Mouse (Mus musculus): ENCODE data around the gene Pxdc1. TPM values are rescaled to one million over a fixed set of nuclear protein-coding genes. Genes with fewer than 3 reads are reported as not detected.
A peak's percentile ranks its signal among the peaks of the same experiment; 100 is the strongest.

Pxdc1 gene
- 7.8 and 9.4 TPM in 2 replicates for polyA plus RNA-seq (2014; fragmentation: Nextera tagmentation; extraction: Ambion mirVana)

- Histone ChIP-seq H3K27ac (ENCODE audit: low read depth, low read length) (peak within 1 kb of the TSS; percentile 78), H3K9ac (ENCODE audit: low read depth, low read length) (peak within 1 kb of the TSS; percentile 63), H3K36me3 (ENCODE audit: control insufficient read depth, insufficient read depth, low read length) (no peaks in the 10 kb centered on the region), H3K27me3 (ENCODE audit: control insufficient read depth, insufficient read depth, low read length) (peaks cover 24% of the 10 kb centered on the region), H3K4me2 (replicated peaks; ENCODE audit: low read depth, low read length) (peak within 1 kb of the TSS; percentile 92), H3K4me1 (ENCODE audit: control insufficient read depth, insufficient read depth, low read length) (0 out of 2 replicates have a peak, but pooled peaks cover 6% of the 10 kb centered on the region), H3K4me3 (ENCODE audit: low read length) (peak within 1 kb of the TSS; percentile 64), H3K9me3 (ENCODE audit: control insufficient read depth, low read length) (no peaks in the 10 kb centered on the region)
- 2% methylated on average over 9 of the region's 9 CpGs for WGBS
- ATAC-seq (ENCODE audit: low FRiP score, low TSS enrichment) = no peak; the same call in 1 of the 2 replicates
These were observed at the start of gene Pxdc1 for GRCm38 (mm10) chr13:34653391-34653790. Gene Pxdc1, minus strand, starts transcription at chr13:34653486.

- no peak overlapping the region for H3K9ac ChIP-seq (ENCODE audit: low read depth, low read length)
- no peak overlapping the region for H3K27ac ChIP-seq (ENCODE audit: low read depth, low read length)
- no peak overlapping the region for H3K4me3 ChIP-seq (ENCODE audit: low read length)
- H3K36me3 ChIP-seq (ENCODE audit: control insufficient read depth, insufficient read depth, low read length) = no peaks in the 10 kb centered on the region
- no peaks in the 10 kb centered on the region for H3K27me3 ChIP-seq (ENCODE audit: control insufficient read depth, insufficient read depth, low read length)
- ATAC-seq (ENCODE audit: low FRiP score, low TSS enrichment) = no peak
- 0 out of 2 replicates have a peak, but pooled peaks cover 4% of the 10 kb centered on the region for H3K4me1 ChIP-seq (ENCODE audit: control insufficient read depth, insufficient read depth, low read length)
- no peaks in the 10 kb centered on the region for H3K9me3 ChIP-seq (ENCODE audit: control insufficient read depth, low read length)
- no peak overlapping the region for H3K4me2 ChIP-seq (replicated peaks; ENCODE audit: low read depth, low read length)
- WGBS = 84% methylated on average over 1 of the region's 1 CpGs
These were observed 47.3 kb upstream of the Pxdc1 start for GRCm38 (mm10) chr13:34700630-34701029.

- no peak overlapping the region for H3K4me2 ChIP-seq (replicated peaks; ENCODE audit: low read depth, low read length)
- no peaks in the 10 kb centered on the region for H3K36me3 ChIP-seq (ENCODE audit: control insufficient read depth, insufficient read depth, low read length)
- WGBS = 65% methylated on average over 2 of the region's 2 CpGs
- H3K4me1 ChIP-seq (ENCODE audit: control insufficient read depth, insufficient read depth, low read length) = 0 out of 2 replicates have a peak, but pooled peaks cover 4% of the 10 kb centered on the region
- H3K9me3 ChIP-seq (ENCODE audit: control insufficient read depth, low read length) = no peaks in the 10 kb centered on the region
- no peak overlapping the region for H3K4me3 ChIP-seq (ENCODE audit: low read length)
- ATAC-seq (ENCODE audit: low FRiP score, low TSS enrichment) = no peak
- no peaks in the 10 kb centered on the region for H3K27me3 ChIP-seq (ENCODE audit: control insufficient read depth, insufficient read depth, low read length)
- no peak overlapping the region for H3K9ac ChIP-seq (ENCODE audit: low read depth, low read length)
- H3K27ac ChIP-seq (ENCODE audit: low read depth, low read length) = no peak overlapping the region
These were observed 46.8 kb upstream of the Pxdc1 start for GRCm38 (mm10) chr13:34700091-34700490.

GRCm38 (mm10) chr13:34696734-34697332 is 43.5 kb upstream of the Pxdc1 start:
- H3K9me3 ChIP-seq (ENCODE audit: control insufficient read depth, low read length) = no peaks in the 10 kb centered on the region
- no peak overlapping the region for H3K4me2 ChIP-seq (replicated peaks; ENCODE audit: low read depth, low read length)
- no peaks in the 10 kb centered on the region for H3K36me3 ChIP-seq (ENCODE audit: control insufficient read depth, insufficient read depth, low read length)
- 0 out of 2 replicates have a peak, but pooled peaks cover 4% of the 10 kb centered on the region for H3K4me1 ChIP-seq (ENCODE audit: control insufficient read depth, insufficient read depth, low read length)
- H3K27me3 ChIP-seq (ENCODE audit: control insufficient read depth, insufficient read depth, low read length) = no peaks in the 10 kb centered on the region
- H3K4me3 ChIP-seq (ENCODE audit: low read length) = no peak overlapping the region
- no peak for ATAC-seq (ENCODE audit: low FRiP score, low TSS enrichment)
- H3K27ac ChIP-seq (ENCODE audit: low read depth, low read length) = no peak overlapping the region
- WGBS = 84% methylated on average over 7 of the region's 7 CpGs
- H3K9ac ChIP-seq (ENCODE audit: low read depth, low read length) = no peak overlapping the region

GRCm38 (mm10) chr13:34693111-34693510 is 39.8 kb upstream of the Pxdc1 start:
- no peak for ATAC-seq (ENCODE audit: low FRiP score, low TSS enrichment)
- no peak overlapping the region for H3K27ac ChIP-seq (ENCODE audit: low read depth, low read length)
- 73% methylated on average over 6 of the region's 6 CpGs for WGBS
- 0 out of 2 replicates have a peak, but pooled peaks cover 4% of the 10 kb centered on the region for H3K4me1 ChIP-seq (ENCODE audit: control insufficient read depth, insufficient read depth, low read length)
- no peaks in the 10 kb centered on the region for H3K9me3 ChIP-seq (ENCODE audit: control insufficient read depth, low read length)
- H3K36me3 ChIP-seq (ENCODE audit: control insufficient read depth, insufficient read depth, low read length) = no peaks in the 10 kb centered on the region
- H3K9ac ChIP-seq (ENCODE audit: low read depth, low read length) = no peak overlapping the region
- no peak overlapping the region for H3K4me2 ChIP-seq (replicated peaks; ENCODE audit: low read depth, low read length)
- H3K27me3 ChIP-seq (ENCODE audit: control insufficient read depth, insufficient read depth, low read length) = no peaks in the 10 kb centered on the region
- no peak overlapping the region for H3K4me3 ChIP-seq (ENCODE audit: low read length)

- Histone ChIP-seq H3K4me1 (ENCODE audit: control insufficient read depth, insufficient read depth, low read length) (no peaks in the 10 kb centered on the region), H3K9ac (ENCODE audit: low read depth, low read length) (no peak overlapping the region), H3K36me3 (ENCODE audit: control insufficient read depth, insufficient read depth, low read length) (no peaks in the 10 kb centered on the region), H3K4me3 (ENCODE audit: low read length) (no peak overlapping the region), H3K27ac (ENCODE audit: low read depth, low read length) (no peak overlapping the region), H3K27me3 (ENCODE audit: control insufficient read depth, insufficient read depth, low read length) (no peaks in the 10 kb centered on the region), H3K4me2 (replicated peaks; ENCODE audit: low read depth, low read length) (no peak overlapping the region), H3K9me3 (ENCODE audit: control insufficient read depth, low read length) (no peaks in the 10 kb centered on the region)
- ATAC-seq (ENCODE audit: low FRiP score, low TSS enrichment) = no peak
- WGBS = 83% methylated on average over 1 of the region's 1 CpGs
These were observed 37.8 kb upstream of the Pxdc1 start for GRCm38 (mm10) chr13:34691049-34691448.

GRCm38 (mm10) chr13:34685008-34685765 is 31.9 kb upstream of the Pxdc1 start:
- no peak overlapping the region for H3K4me2 ChIP-seq (replicated peaks; ENCODE audit: low read depth, low read length)
- H3K9ac ChIP-seq (ENCODE audit: low read depth, low read length) = no peak overlapping the region
- ATAC-seq (ENCODE audit: low FRiP score, low TSS enrichment) = no peak
- H3K27me3 ChIP-seq (ENCODE audit: control insufficient read depth, insufficient read depth, low read length) = no peaks in the 10 kb centered on the region
- WGBS = 69% methylated on average over 7 of the region's 7 CpGs
- H3K4me3 ChIP-seq (ENCODE audit: low read length) = no peak overlapping the region
- no peaks in the 10 kb centered on the region for H3K9me3 ChIP-seq (ENCODE audit: control insufficient read depth, low read length)
- H3K36me3 ChIP-seq (ENCODE audit: control insufficient read depth, insufficient read depth, low read length) = no peaks in the 10 kb centered on the region
- no peaks in the 10 kb centered on the region for H3K4me1 ChIP-seq (ENCODE audit: control insufficient read depth, insufficient read depth, low read length)
- H3K27ac ChIP-seq (ENCODE audit: low read depth, low read length) = no peak overlapping the region

- no peak for ATAC-seq (ENCODE audit: low FRiP score, low TSS enrichment)
- H3K4me3 ChIP-seq (ENCODE audit: low read length) = no peak overlapping the region
- no peak overlapping the region for H3K9ac ChIP-seq (ENCODE audit: low read depth, low read length)
- 92% methylated on average over 18 of the region's 18 CpGs for WGBS
- H3K9me3 ChIP-seq (ENCODE audit: control insufficient read depth, low read length) = no peaks in the 10 kb centered on the region
- H3K27me3 ChIP-seq (ENCODE audit: control insufficient read depth, insufficient read depth, low read length) = no peaks in the 10 kb centered on the region
- no peak overlapping the region for H3K4me2 ChIP-seq (replicated peaks; ENCODE audit: low read depth, low read length)
- H3K4me1 ChIP-seq (ENCODE audit: control insufficient read depth, insufficient read depth, low read length) = no peaks in the 10 kb centered on the region
- H3K36me3 ChIP-seq (ENCODE audit: control insufficient read depth, insufficient read depth, low read length) = no peaks in the 10 kb centered on the region
- H3K27ac ChIP-seq (ENCODE audit: low read depth, low read length) = no peak overlapping the region
These were observed 30.6 kb upstream of the Pxdc1 start for GRCm38 (mm10) chr13:34683762-34684488.

Data from kidney, embryonic 14.5 days (tissue).